Mouse (Mus musculus) embryonic facial prominence, embryonic 10.5 days (tissue): ENCODE measurements around the gene Tent2. TPM values are rescaled to one million over a fixed set of nuclear protein-coding genes. Genes with fewer than 3 reads are reported as not detected.

Experiments used
- DNase-seq: peaks from one replicate; pipeline ENCODE4 v3.0.0-alpha.2; 2017; ENCODE audit warnings: low spot score
- H3K27ac ChIP-seq: fragments of 300-500 bp; sonication (generic); replicated peaks from 2 replicates; pipeline ENCODE4 v1.5.1; 2016; ENCODE audit warnings: mild to moderate bottlenecking
- H3K27me3 ChIP-seq: fragments of 300-500 bp; sonication (generic); replicated peaks from 2 replicates; pipeline ENCODE4 v1.6.1; 2016; ENCODE audit warnings: low read depth, mild to moderate bottlenecking; ENCODE audit not compliant: poor library complexity, severe bottlenecking
- H3K36me3 ChIP-seq: fragments of 300-500 bp; sonication (generic); replicated peaks from 2 replicates; pipeline ENCODE4 v1.6.1; 2016; ENCODE audit warnings: mild to moderate bottlenecking, moderate library complexity
- H3K4me1 ChIP-seq: fragments of 300-500 bp; sonication (generic); 2 replicates; pipeline ENCODE4 v1.6.1; 2016
- H3K4me3 ChIP-seq: fragments of 300-500 bp; sonication (generic); 2 replicates; pipeline ENCODE4 v1.5.1; 2016; ENCODE audit warnings: mild to moderate bottlenecking, moderate library complexity
- H3K9me3 ChIP-seq: fragments of 300-500 bp; sonication (generic); 2 replicates; pipeline ENCODE4 v1.6.1; 2016; ENCODE audit warnings: mild to moderate bottlenecking
- WGBS: fragments of 180-500 bp; shearing (Covaris S2); methylation state at CpG from one replicate; pipeline ENCODE4 v1.1.7; 2016; 5-methylcytosine and 5-hydroxymethylcytosine counted together
- polyA plus RNA-seq: library from polyadenylated mRNA; unstranded; fragments of >200 nt; fragmentation: Nextera tagmentation; extraction: Ambion mirVana; gene quantifications from 2 replicates; pipeline ENCODE4 v1.2.1, GENCODE M21; 2016

Tent2 gene
- polyA plus RNA-seq = 70.9 and 71.3 TPM in 2 replicates

DNA sequence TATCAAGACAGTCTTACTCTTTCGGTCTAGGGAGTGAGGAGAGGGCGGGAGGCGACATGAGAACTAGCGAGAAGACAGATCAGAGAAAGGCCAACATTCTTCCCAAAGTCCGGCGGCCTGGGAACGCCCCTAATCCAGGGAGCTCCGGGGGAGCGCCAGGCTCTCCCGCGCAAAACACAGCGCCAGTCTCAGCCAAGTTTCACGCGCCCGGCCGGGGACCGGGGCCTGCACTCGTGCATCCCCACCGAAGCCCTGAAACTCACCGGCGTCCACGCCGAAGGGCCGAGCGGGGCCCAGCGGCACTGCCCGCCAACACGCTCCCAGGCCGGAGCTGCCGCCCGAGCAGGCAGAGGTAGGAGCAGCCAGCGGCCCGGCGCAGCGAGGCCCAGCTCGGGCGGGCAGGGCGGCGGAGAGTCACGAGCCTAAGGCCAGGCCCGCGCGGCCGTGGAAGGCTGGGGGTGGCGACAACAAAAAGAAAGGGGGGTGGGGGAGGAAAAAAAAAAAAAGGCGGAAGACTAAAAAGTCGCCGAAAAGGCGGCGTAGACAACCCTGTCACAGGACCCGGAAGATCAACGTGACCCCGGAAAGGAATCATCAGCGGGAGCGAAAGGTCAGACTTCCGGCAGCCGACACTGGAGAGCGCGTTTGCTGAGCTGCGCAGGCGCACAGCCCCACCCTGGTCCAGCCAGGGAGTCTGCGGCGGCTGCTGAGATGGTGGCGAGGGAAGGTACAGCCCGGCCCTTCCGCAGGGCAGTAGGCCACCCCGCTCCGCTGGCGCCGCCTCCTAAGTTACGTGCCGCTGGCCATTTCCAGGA is at the start of gene Tent2:
Tent2 (minus strand) TSS at position 555 of the 815 bp plus-strand sequence.
- Histone ChIP-seq H3K4me3 (peak within 1 kb of the TSS; percentile 92), H3K4me1 (peaks cover 21% of the 10 kb centered on the region), H3K27me3 (no peaks in the 10 kb centered on the region), H3K36me3 (peaks cover 7% of the 10 kb centered on the region; the same call in 1 of the 2 replicates), H3K27ac (peak within 1 kb of the TSS; percentile 98), H3K9me3 (no peaks in the 10 kb centered on the region)
- peak; percentile 96 for DNase-seq
- WGBS = under 1% methylated on average over 71 of the region's 72 CpGs

DNA sequence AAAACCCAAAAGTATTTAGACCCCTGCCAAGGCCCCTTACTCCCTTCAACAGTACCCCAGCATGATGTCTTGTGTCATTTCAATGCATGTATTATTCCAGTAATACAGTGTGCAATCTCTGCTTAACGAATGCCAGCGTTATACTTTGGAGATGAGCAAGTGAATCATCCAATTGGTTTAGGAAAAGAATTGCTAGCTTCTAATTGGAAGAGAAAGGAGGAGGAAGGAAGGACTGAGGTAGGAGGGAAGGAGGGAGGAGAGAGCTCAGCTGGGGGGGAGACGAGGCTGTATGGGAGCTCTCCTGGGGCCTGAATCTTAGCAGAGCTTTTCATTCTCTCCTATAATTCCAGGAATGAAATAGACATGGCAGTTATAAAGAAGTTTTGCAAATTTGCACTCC is 49.0 kb upstream of the Tent2 start:
- Histone ChIP-seq H3K4me1 (peaks cover 9% of the 10 kb centered on the region), H3K4me3 (no peak overlapping the region), H3K27ac (no peak overlapping the region), H3K36me3 (no peaks in the 10 kb centered on the region), H3K27me3 (no peaks in the 10 kb centered on the region), H3K9me3 (no peaks in the 10 kb centered on the region)
- WGBS = 60% methylated on average over 3 of the region's 3 CpGs
- DNase-seq = no peak

DNA sequence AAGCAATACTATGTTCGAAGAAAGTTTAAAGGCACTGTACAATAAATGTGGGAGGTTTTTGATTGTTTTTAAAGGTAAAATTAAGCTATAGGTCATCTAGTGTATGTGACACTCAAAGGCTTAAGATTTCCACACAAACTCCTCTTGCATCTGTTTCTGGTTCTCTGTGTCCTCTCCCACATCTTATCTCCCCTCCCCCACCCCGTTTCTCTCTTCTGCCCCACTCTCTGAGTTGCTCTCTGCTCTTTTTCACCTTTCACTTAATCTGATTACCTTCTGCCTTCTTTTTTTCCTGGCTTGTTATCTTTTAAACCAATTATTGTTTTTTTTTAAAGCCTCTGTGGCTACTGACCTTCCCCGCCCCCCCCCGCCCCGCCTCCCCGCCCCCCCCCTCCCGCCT is 47.4 kb upstream of the Tent2 start:
- no peaks in the 10 kb centered on the region for H3K9me3 ChIP-seq
- peaks cover 9% of the 10 kb centered on the region for H3K4me1 ChIP-seq
- 50% methylated on average over 7 of the region's 7 CpGs for WGBS
- no peaks in the 10 kb centered on the region for H3K27me3 ChIP-seq
- no peak for DNase-seq
- no peaks in the 10 kb centered on the region for H3K36me3 ChIP-seq
- H3K4me3 ChIP-seq = no peak overlapping the region
- H3K27ac ChIP-seq = no peak overlapping the region

DNA sequence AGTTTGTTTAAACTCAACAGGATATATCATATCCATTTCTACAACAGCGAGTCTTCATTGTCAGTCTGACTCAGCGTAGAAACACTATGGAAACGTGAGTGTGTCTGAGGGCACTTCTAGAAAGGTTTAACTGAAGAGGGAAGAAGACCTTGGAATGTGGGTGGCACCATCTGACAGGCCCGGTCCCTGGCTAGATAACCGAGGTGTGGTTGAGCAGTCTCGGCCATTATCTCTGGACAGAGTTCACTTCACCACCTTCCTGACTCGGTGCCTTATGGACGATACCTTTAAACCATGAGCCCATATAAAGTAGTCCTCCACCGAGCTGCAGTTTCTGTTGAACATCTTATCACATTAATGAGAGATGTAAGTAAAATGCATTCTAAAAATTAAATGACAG is 46.9 kb upstream of the Tent2 start:
- H3K36me3 ChIP-seq = no peaks in the 10 kb centered on the region
- no peaks in the 10 kb centered on the region for H3K9me3 ChIP-seq
- DNase-seq = no peak
- no peaks in the 10 kb centered on the region for H3K27me3 ChIP-seq
- H3K4me1 ChIP-seq = peaks cover 9% of the 10 kb centered on the region
- no peak overlapping the region for H3K27ac ChIP-seq
- no peak overlapping the region for H3K4me3 ChIP-seq
- 83% methylated on average over 9 of the region's 9 CpGs for WGBS

DNA sequence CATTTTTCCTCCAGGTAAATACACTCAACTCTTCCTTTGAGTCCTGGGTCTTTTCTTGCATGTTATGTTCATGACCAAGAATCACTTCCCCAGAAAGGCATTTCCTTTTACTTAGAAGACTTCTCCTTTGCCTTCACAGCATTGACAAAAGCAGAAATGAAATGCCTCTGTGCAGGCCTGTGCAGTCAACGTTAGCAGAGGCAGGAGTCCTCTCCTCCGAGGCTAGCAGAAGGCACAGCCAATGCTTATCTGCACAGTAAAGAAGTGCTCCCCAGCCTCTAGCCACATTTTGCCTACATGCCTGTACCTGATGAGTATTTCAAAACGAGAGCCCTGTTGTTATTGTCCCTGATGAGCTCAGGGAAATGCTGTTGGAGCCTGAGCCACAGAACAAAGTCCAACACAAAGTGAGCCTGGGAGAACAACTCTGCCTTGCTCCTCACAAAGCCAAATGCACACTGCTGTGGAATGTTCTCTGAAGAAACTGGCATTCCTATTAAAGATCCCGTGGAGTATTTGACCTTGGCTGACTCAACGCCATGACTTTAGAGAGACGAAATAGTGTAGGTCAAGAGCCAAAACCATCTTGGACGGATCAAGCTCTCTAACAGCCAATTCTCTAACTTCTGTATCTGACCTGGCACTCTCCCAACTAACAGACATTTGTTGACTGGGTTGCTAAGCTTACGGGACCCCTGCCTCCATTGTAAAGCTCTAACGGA is 45.7 kb upstream of the Tent2 start:
- Histone ChIP-seq H3K9me3 (no peaks in the 10 kb centered on the region), H3K4me3 (no peak overlapping the region), H3K27ac (no peak overlapping the region), H3K27me3 (no peaks in the 10 kb centered on the region), H3K36me3 (no peaks in the 10 kb centered on the region), H3K4me1 (peaks cover 9% of the 10 kb centered on the region)
- WGBS = 86% methylated on average over 9 of the region's 9 CpGs
- DNase-seq = no peak

DNA sequence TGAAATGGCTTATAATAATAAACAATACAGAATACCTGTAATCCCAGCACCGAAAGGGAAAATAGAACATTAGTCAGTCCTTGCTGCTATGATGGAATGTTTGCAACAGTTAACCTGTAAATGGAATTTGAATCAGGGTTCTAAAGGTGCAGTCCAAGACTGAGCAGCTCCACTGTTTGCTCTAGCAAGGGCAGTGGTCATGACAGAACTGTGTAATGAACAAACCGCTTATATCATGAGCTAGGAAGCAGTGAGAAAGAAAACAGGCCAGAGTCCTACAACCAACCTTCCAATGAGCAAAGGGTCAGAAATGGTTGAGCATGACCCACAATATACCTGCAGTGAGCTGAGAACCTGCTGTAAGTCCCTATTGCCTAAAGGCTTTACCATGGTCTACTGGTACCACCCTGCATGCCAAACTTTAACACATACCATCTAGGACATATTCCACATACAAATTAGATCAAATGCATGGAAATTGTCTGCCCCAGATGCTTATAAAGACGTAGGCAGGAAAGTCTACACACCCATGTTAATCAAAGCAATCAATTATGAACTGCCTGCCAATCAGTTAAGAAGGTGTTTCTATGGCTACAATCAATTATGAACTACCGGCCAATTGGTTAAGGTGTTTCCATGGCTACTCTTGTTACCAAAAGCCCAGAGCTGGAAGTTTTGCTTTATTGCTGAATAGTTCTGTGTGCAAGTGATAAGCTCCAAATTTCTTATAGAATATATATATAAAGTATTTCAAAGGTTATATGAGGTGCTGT is 42.3 kb upstream of the Tent2 start:
- DNase-seq = no peak
- 87% methylated on average over 4 of the region's 4 CpGs for WGBS
- H3K27ac ChIP-seq = no peak overlapping the region
- no peak overlapping the region for H3K4me3 ChIP-seq
- no peaks in the 10 kb centered on the region for H3K27me3 ChIP-seq
- H3K9me3 ChIP-seq = no peaks in the 10 kb centered on the region
- no peaks in the 10 kb centered on the region for H3K4me1 ChIP-seq
- no peaks in the 10 kb centered on the region for H3K36me3 ChIP-seq

DNA sequence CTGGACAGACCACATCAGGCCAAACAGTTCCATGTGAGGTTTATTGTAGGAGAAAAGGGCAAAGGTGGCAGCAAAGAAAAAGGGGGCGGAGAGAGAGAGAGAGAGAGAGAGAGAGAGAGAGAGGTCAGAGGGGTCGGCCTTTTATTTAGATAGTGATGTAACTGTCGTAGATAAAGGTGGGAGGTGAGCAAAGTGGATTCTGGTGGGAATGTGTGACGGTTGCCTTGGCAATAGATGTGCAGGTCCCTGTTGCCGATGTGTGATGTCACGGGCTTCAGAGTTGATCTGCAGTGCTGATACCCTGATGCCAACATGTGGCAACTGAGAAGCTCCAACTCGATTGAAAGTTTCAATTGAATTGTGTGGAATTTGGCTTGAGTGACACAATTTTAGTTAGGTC is 40.1 kb upstream of the Tent2 start:
- DNase-seq = no peak
- Histone ChIP-seq H3K9me3 (no peaks in the 10 kb centered on the region), H3K27me3 (no peaks in the 10 kb centered on the region), H3K4me3 (no peak overlapping the region), H3K4me1 (no peaks in the 10 kb centered on the region), H3K36me3 (no peaks in the 10 kb centered on the region), H3K27ac (no peak overlapping the region)
- WGBS = 86% methylated on average over 7 of the region's 7 CpGs

DNA sequence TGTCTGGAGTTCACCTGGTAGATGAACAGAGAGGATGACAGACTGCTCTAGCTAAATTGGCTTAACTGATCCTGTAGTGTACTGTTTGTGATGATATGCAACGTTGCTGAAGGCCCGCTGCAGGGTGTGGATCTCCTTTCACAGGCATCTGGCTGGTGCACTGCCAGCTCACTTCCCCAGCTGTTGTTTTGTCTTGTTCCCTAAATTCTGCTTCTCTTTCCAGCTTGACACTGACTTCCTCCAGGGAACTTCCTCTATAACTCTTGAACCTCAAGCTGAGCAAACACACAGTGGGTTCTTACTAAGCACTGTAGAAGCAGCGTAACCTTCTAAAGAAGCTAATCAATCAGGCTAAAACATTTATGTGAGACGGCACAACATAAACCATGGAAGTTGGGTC is 38.8 kb upstream of the Tent2 start:
- DNase-seq = no peak
- Histone ChIP-seq H3K36me3 (no peaks in the 10 kb centered on the region), H3K4me3 (no peak overlapping the region), H3K9me3 (no peaks in the 10 kb centered on the region), H3K4me1 (no peaks in the 10 kb centered on the region), H3K27me3 (no peaks in the 10 kb centered on the region), H3K27ac (no peak overlapping the region)
- whole genome bisulfite sequencing = 83% methylated on average over 4 of the region's 4 CpGs

DNA sequence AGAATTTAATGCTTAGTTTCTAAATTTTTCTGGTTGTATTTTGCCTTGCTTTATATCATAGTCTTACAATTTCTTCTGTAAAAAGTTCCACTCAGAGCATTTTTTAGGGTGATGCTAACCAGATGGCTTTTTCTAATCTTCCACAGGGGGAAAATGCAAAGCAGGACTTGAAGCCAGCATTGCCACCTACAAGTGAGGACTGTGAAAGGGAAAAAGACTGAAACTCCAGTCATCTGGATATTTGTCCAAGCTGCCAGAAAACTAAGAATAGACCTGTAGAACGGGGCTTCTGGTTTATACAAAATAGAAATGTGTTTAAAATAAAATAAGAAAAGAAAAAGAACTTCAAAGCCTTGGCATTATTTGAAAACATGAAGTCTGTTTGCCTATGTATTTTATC is 19.6 kb upstream of the Tent2 start:
- Histone ChIP-seq H3K4me1 (no peaks in the 10 kb centered on the region), H3K27ac (no peak overlapping the region), H3K9me3 (peaks cover 3% of the 10 kb centered on the region; the same call in 1 of the 2 replicates), H3K36me3 (no peaks in the 10 kb centered on the region), H3K4me3 (no peak overlapping the region), H3K27me3 (no peaks in the 10 kb centered on the region)
- no peak for DNase-seq
- WGBS = 83% methylated on average over 1 of the region's 1 CpGs

DNA sequence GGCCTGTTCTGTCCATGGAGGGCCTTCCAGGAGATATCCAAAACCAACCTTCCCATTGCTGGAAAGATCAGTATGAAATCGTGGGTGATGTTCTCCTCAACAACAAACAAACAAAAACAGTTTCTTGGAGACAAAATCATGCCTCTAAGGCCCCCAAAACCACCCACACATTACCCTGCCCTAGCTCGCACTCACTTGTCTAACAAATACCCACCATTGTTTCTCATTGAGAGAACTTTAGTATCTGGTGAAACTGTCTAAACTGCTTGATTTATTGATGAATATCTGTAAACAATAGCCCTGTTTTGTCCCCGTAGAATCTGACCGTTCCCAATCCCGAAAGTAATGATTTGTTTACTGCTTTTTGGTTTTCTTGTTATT is 451 bp upstream of the Tent2 start:
- H3K36me3 ChIP-seq = peaks cover 7% of the 10 kb centered on the region; the same call in 1 of the 2 replicates
- no peaks in the 10 kb centered on the region for H3K9me3 ChIP-seq
- H3K4me3 ChIP-seq = peak overlapping the region; percentile 92
- WGBS = 72% methylated on average over 5 of the region's 5 CpGs
- H3K4me1 ChIP-seq = peaks cover 21% of the 10 kb centered on the region
- no peak for DNase-seq
- H3K27me3 ChIP-seq = no peaks in the 10 kb centered on the region
- H3K27ac ChIP-seq = peak overlapping the region; percentile 98

DNA sequence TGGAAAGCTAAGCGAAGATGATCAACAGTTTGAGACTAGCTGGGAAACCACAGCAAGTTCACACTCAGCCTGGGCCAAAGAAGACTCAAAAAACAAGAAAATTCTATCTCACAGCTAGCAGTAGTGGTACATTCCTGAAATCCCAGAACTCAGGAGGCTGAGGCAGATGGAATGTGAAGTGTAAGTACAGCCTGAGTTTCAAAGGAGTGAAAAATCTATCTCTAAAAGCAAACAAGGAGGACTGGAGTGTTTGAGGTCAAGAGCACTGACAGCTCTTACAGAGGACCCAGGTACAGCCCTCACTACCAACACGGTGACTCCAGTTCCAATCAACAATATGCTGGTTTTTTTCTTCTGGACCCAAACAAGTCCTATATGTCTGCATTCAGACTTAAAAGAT is 2.8 kb downstream of the Tent2 start:
- Histone ChIP-seq H3K4me1 (peaks cover 21% of the 10 kb centered on the region), H3K9me3 (no peaks in the 10 kb centered on the region)
- 89% methylated on average over 2 of the region's 2 CpGs for WGBS

DNA sequence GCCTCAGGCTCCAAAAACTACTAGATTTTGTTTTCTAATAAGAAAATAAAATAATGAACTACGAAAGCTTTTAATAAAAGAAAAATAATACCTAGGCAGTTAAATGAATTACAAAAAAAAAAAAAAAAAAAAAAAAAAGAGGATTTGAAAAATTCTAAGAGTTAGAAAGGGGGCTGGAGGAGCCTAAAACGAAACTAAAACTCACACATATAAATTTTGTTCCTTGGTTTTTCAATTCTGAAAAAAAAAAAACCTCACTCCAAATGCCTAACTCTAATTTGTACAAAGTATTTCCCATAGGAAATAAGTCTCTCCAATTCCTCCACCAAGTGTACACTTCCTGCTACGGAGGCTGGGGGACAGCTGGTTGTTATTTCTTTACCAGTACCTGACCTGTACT is 3.4 kb downstream of the Tent2 start:
- 82% methylated on average over 3 of the region's 3 CpGs for WGBS
- no peak for DNase-seq
- Histone ChIP-seq H3K36me3 (peaks cover 26% of the 10 kb centered on the region), H3K9me3 (no peaks in the 10 kb centered on the region), H3K27ac (no peak overlapping the region), H3K4me1 (peaks cover 21% of the 10 kb centered on the region), H3K27me3 (no peaks in the 10 kb centered on the region), H3K4me3 (no peak overlapping the region)

More for the DNA sequence above, 2.8 kb downstream of the Tent2 start:
- peaks cover 19% of the 10 kb centered on the region for H3K36me3 ChIP-seq
- no peaks in the 10 kb centered on the region for H3K27me3 ChIP-seq
- 0 out of 2 replicates have a peak overlapping the region, but pooled peaks have one; percentile 23 for H3K4me3 ChIP-seq
- no peak overlapping the region for H3K27ac ChIP-seq
- no peak for DNase-seq
